Mouse (Mus musculus) v-Abl transformed pro-B cells (cell line): ENCODE results near the gene Pgm2l1.

ENCODE experiments used
- in situ Hi-C, 2 experiments: fragments of 400-800 bp; cut with MboI; formaldehyde crosslinking; loops; one replicate each; pipeline ENCODE4 v1.15.1; 2025; ENCODE audit not compliant: unreplicated experiment in 2 of 2

Pgm2l1 gene

GRCm38 (mm10) chr7:100285383-100285782, 58.2 kb downstream of the Pgm2l1 start, which contains the start of gene P4ha3:
Gene P4ha3, plus strand, starts transcription at chr7:100285520.
- in situ Hi-C loops: no loop called here

GRCm38 (mm10) chr7:100287748-100288578, 60.8 kb downstream of the Pgm2l1 start:
- in situ Hi-C loops: no loop called here

GRCm38 (mm10) chr7:100288622-100289021, 61.4 kb downstream of the Pgm2l1 start:
- in situ Hi-C loops: no loop called here

GRCm38 (mm10) chr7:100293546-100293945, 66.4 kb downstream of the Pgm2l1 start:
- in situ Hi-C loops: no loop called here

- in situ Hi-C loops: no loop called here
Measured at GRCm38 (mm10) chr7:100295745-100296144, 68.6 kb downstream of the Pgm2l1 start.

GRCm38 (mm10) chr7:100296699-100297098, 69.5 kb downstream of the Pgm2l1 start:
- in situ Hi-C loops: no loop called here

GRCm38 (mm10) chr7:100298861-100299510, 71.8 kb downstream of the Pgm2l1 start:
- in situ Hi-C loops: no loop called here

GRCm38 (mm10) chr7:100301390-100301789, 74.2 kb downstream of the Pgm2l1 start:
- in situ Hi-C loops: loop anchor here in 1 of 2 experiments (25.0 kb wide), 1 partner anchor 1889 kb away; no protein-coding TSS in a partner anchor

- in situ Hi-C loops: loop anchor here in 1 of 2 experiments (25.0 kb wide), 1 partner anchor 1890 kb away; no protein-coding TSS in a partner anchor
Measured at GRCm38 (mm10) chr7:100302316-100302715, 75.1 kb downstream of the Pgm2l1 start.

- in situ Hi-C loops: loop anchor here in 1 of 2 experiments (25.0 kb wide), 1 partner anchor 1894 kb away; no protein-coding TSS in a partner anchor
Measured at GRCm38 (mm10) chr7:100305894-100306293, 78.7 kb downstream of the Pgm2l1 start.

- in situ Hi-C loops: loop anchor here in 1 of 2 experiments (25.0 kb wide), 1 partner anchor 1896 kb away; no protein-coding TSS in a partner anchor
Measured at GRCm38 (mm10) chr7:100307872-100308653, 80.9 kb downstream of the Pgm2l1 start.

- in situ Hi-C loops: loop anchor here in 1 of 2 experiments (25.0 kb wide), 1 partner anchor 1897 kb away; no protein-coding TSS in a partner anchor
Measured at GRCm38 (mm10) chr7:100309216-100309615, 82.0 kb downstream of the Pgm2l1 start.

GRCm38 (mm10) chr7:100309679-100310078, 82.5 kb downstream of the Pgm2l1 start:
- in situ Hi-C loops: loop anchor here in 1 of 2 experiments (25.0 kb wide), 1 partner anchor 1897 kb away; no protein-coding TSS in a partner anchor

GRCm38 (mm10) chr7:100310290-100310689, 83.1 kb downstream of the Pgm2l1 start:
- in situ Hi-C loops: loop anchor here in 1 of 2 experiments (25.0 kb wide), 1 partner anchor 1898 kb away; no protein-coding TSS in a partner anchor

- in situ Hi-C loops: loop anchor here in 1 of 2 experiments (25.0 kb wide), 1 partner anchor 1900 kb away; no protein-coding TSS in a partner anchor
Measured at GRCm38 (mm10) chr7:100312716-100313115, 85.5 kb downstream of the Pgm2l1 start.

- in situ Hi-C loops: loop anchor here in 1 of 2 experiments (25.0 kb wide), 1 partner anchor 1905 kb away; no protein-coding TSS in a partner anchor
Measured at GRCm38 (mm10) chr7:100316924-100317323, 89.7 kb downstream of the Pgm2l1 start.

GRCm38 (mm10) chr7:100317534-100317933, 90.3 kb downstream of the Pgm2l1 start:
- in situ Hi-C loops: loop anchor here in 1 of 2 experiments (25.0 kb wide), 1 partner anchor 1905 kb away; no protein-coding TSS in a partner anchor

GRCm38 (mm10) chr7:100323721-100324120, 96.5 kb downstream of the Pgm2l1 start:
- in situ Hi-C loops: loop anchor here in 1 of 2 experiments (25.0 kb wide), 1 partner anchor 1911 kb away; no protein-coding TSS in a partner anchor

- in situ Hi-C loops: no loop called here
Measured at GRCm38 (mm10) chr7:100325482-100325881, 98.3 kb downstream of the Pgm2l1 start.

GRCm38 (mm10) chr7:100327514-100327913, 100.3 kb downstream of the Pgm2l1 start:
- in situ Hi-C loops: no loop called here
